ENCODE assay signal across 9 mouse cellular contexts in genomic region chr2:165968876-165969275, GRCm38 (mm10). TPM values are rescaled to one million over a fixed set of nuclear protein-coding genes. Genes with fewer than 3 reads are reported as not detected.
DNase-seq lines count a peak whose midpoint lies in the region; ATAC-seq and TF ChIP-seq lines count a peak whose summit lies in the region.
"Had no signal": no experiment of that assay in that cellular context is flagged by ENCODE, and none has a peak within 500 bp of the region (broad histone marks: within the 10 kb centered on the region; RNA-seq: fewer than 3 reads in every experiment).

No protein-coding gene starts in this region.

- no peak for ATAC-seq in embryonic facial prominence, embryonic 12.5 days (ENCODE audit: insufficient number of reproducible peaks, insufficient read depth, low FRiP score, low TSS enrichment)

- H3K4me1 ChIP-seq in embryonic facial prominence, embryonic 12.5 days: peaks cover 5% of the 10 kb centered on the region; the same call in 1 of the 2 replicates
- peaks cover 4% of the 10 kb centered on the region; the same call in 1 of the 2 replicates for H3K4me1 ChIP-seq in thymus, adult 2 months (replicated peaks; ENCODE audit: control insufficient read depth, insufficient read depth, low read length)

- no peak overlapping the region for H3K9ac ChIP-seq in embryonic facial prominence, embryonic 12.5 days
- H3K9ac ChIP-seq: neural tube, embryonic 13.5 days had no signal

- 28% methylated on average over 3 of the region's 3 CpGs for WGBS in embryonic facial prominence, embryonic 12.5 days
- WGBS in thymus, adult 2 months: 92% methylated on average over 3 of the region's 3 CpGs

- H3K36me3 ChIP-seq in embryonic facial prominence, embryonic 12.5 days: no peaks in the 10 kb centered on the region
- H3K36me3 ChIP-seq in thymus, adult 2 months (ENCODE audit: control insufficient read depth, insufficient read depth, low read length): no peaks in the 10 kb centered on the region
- H3K36me3 ChIP-seq: neural tube, embryonic 13.5 days had no signal

- H3K4me3 ChIP-seq in embryonic facial prominence, embryonic 12.5 days: no peak overlapping the region
- H3K4me3 ChIP-seq in thymus, adult 2 months (ENCODE audit: control insufficient read depth, insufficient read depth, low read length): no peak overlapping the region
- H3K4me3 ChIP-seq: neural tube, embryonic 13.5 days had no signal

- H3K27me3 ChIP-seq in embryonic facial prominence, embryonic 12.5 days: no peaks in the 10 kb centered on the region
- H3K27me3 ChIP-seq in thymus, adult 2 months (ENCODE audit: control insufficient read depth, insufficient read depth, low read length): no peaks in the 10 kb centered on the region
- H3K27me3 ChIP-seq: neural tube, embryonic 13.5 days had no signal

- H3K9me3 ChIP-seq in embryonic facial prominence, embryonic 12.5 days: no peaks in the 10 kb centered on the region
- H3K9me3 ChIP-seq: neural tube, embryonic 13.5 days had no signal

- TF ChIP-seq CTCF in thymus, adult 2 months (IDR thresholded peaks at IDR 0.05; ENCODE audit: borderline replicate concordance, control insufficient read depth, extremely low read depth, insufficient read depth, low read length, poor library complexity): no peak

- no peak overlapping the region for H3K4me2 ChIP-seq in embryonic facial prominence, embryonic 12.5 days (replicated peaks)
- H3K4me2 ChIP-seq: neural tube, embryonic 13.5 days had no signal

- H3K27ac ChIP-seq in embryonic facial prominence, embryonic 12.5 days: 0 out of 2 replicates have a peak overlapping the region, but pooled peaks have one; percentile 38
- H3K27ac ChIP-seq in thymus, adult 2 months (ENCODE audit: control insufficient read depth, insufficient read depth, low read length): no peak overlapping the region
- H3K27ac ChIP-seq: neural tube, embryonic 13.5 days had no signal

- TF ChIP-seq POLR2A in thymus, adult 2 months (IDR thresholded peaks at IDR 0.05; ENCODE audit: control insufficient read depth, extremely low read depth, insufficient read depth, low read length, poor library complexity): no peak

- peak; percentile 13 for DNase-seq in ovary, postnatal 36 days (ENCODE audit: low spot score)
- no peak for DNase-seq in ovary, postnatal 10 days (ENCODE audit: low spot score)
- peak; percentile 72 for DNase-seq in kidney, adult 11 months
- DNase-seq in lung, postnatal 25 days (ENCODE audit: low spot score): peak; percentile 60
- no peak for DNase-seq in thymus, adult 18-20 months
- no peak for DNase-seq in cerebellum, adult 8-10 months
- DNase-seq in thymus, adult 2 months: no peak

RNA-seq across cellular contexts. Expression of gene Ncoa3, which starts 23.6 kb away (rescaled TPM):
- polyA plus RNA-seq in embryonic facial prominence, embryonic 12.5 days (2016; fragmentation: Nextera tagmentation; extraction: Ambion mirVana): 16.6 and 17.4 TPM in 2 replicates
- polyA plus RNA-seq in thymus, adult 2 months (2012; rRNA removed): 70.0 and 73.4 TPM in 2 replicates

Comparison
In these comparisons a context has a peak if more than half of its experiments do, and no peak if none do; other contexts are left out.
1. DNase-seq: peak in ovary, postnatal 36 days (single experiment), kidney, adult 11 months (single experiment) and lung, postnatal 25 days (single experiment); none in ovary, postnatal 10 days (single experiment), thymus, adult 18-20 months (0 of 2), cerebellum, adult 8-10 months (single experiment) and thymus, adult 2 months (single experiment).